Mouse (Mus musculus) thymus, postnatal 25 days (tissue): ENCODE results near the gene Itpripl1.
"Not testable (repeated sequence)": the region's sequence is repeated elsewhere in the genome, so short reads cannot be mapped to it uniquely, and the experiment has no call there.

Experiments
- DNase-seq: peaks from one replicate; pipeline ENCODE4 v3.0.0; 2022

Gene Itpripl1

GRCm38 (mm10) chr2:127143158-127144063, at the start of gene Itpripl1:
Gene Itpripl1, minus strand, starts transcription at chr2:127143442.
- peak; percentile 80 for DNase-seq

- no peak for DNase-seq
Observed at GRCm38 (mm10) chr2:127189574-127189973, 46.3 kb upstream of the Itpripl1 start.

DNA sequence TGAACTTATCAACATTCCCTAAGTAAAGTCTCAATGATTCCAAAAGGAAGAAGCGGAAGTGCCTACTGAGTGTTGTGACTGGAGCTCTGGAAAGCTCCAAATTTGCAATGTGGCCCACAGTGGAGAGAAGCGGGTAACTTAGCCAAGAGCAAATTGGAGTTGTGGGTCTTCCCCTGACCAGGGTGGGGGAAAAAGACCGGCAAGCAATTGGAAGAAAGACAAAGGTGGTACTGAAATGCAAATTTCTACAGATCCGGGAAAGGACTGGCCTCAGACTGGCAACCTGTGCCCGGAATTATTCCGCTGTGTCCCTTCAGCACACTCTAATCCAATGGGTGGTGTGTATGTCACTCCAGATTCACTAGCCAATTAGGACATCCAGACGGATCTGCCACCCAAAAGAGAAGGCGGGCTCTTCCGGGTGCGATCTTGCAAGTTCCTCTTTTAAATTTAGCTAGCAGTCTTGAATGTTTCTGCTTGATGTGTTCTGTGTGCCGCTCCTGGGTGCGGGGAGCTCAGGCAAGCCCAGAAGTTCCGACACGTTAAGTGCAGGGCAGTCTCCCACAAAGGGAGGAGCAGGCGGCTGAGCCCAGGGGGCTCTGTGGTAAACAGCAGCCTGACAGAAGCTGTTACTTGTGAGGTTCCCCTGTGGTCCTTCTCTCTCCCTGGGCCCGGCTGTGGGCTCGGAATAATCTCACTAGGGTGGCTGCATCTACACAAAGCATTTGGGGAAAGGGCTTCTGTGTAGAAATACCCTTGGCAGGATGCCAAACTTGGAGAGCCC, 39.5 kb upstream of the Itpripl1 start:
- peak; percentile 76 for DNase-seq

- peak; percentile 10 for DNase-seq
Observed at GRCm38 (mm10) chr2:127166261-127166660, 23.0 kb upstream of the Itpripl1 start.

DNA sequence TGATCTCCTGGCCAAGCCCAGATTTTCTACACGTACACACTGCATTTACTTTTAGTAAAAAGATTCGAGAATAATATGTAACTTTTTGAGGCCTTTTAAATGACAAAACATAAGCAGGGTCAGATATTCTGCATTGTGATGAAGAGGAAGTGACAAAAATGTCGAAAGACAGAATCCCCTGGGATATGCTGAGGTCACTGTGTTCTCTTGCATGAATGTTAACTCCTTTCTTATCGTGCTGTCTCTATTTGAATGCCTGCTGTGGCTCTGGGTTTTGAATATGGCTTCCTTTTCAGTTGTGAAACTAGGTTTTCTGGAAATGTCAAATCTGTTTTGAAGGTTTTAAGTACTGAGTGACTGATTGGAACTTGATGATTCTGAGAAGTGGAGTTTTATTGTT, 22.4 kb upstream of the Itpripl1 start:
- no peak for DNase-seq

DNA sequence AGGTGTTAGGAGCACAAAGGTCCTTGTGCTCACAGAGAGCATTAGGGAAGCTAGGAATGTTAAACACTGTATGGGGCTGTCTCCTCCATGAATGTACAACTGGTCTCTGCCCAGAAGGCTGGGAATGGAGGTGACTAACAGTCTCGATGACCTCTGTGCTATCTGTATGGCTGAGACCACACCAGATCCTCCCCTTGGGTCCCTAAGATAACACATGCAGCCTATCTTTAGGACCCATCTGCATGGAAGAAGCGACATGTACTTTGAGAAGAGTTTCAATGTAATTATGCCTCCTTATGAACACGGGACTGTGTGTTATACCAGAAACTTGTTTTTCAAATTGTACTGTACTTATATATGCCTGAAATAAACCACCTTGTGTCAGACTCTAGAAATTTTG, 2.5 kb upstream of the Itpripl1 start:
- no peak for DNase-seq

- DNase-seq, result peak; percentile 21
Observed at GRCm38 (mm10) chr2:127142577-127143157, 575 bp downstream of the Itpripl1 start.

- no peak for DNase-seq
Observed at GRCm38 (mm10) chr2:127142031-127142430, 1.2 kb downstream of the Itpripl1 start.

- DNase-seq, result no peak
Observed at GRCm38 (mm10) chr2:127140011-127140410, 3.2 kb downstream of the Itpripl1 start.

DNA sequence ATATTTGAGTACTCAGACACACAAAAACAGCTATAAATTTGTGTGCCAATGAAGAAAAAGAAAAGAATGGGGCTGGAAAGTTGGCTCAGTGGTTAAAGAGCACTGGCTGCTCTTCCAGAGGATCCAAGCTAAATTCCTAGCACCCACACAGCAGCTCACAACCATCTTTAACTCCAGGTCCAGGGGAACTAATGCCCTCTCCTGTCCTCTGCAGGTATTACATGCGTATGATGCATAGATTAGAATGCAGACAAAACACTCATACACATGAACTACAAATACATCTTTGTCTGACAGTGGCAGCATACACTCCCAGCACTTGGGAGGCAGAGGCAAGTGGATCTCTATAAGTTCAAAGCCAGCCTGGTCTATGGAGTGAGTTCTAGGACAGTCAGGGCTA, 3.6 kb downstream of the Itpripl1 start:
- DNase-seq, result no peak

GRCm38 (mm10) chr2:127139094-127139493, 4.1 kb downstream of the Itpripl1 start:
- no peak for DNase-seq

- DNase-seq, result no peak
Observed at GRCm38 (mm10) chr2:127138449-127138848, 4.8 kb downstream of the Itpripl1 start.

- no peak for DNase-seq
Observed at GRCm38 (mm10) chr2:127137838-127138420, 5.3 kb downstream of the Itpripl1 start.

GRCm38 (mm10) chr2:127136979-127137378, 6.3 kb downstream of the Itpripl1 start:
- no peak for DNase-seq

GRCm38 (mm10) chr2:127135255-127135654, 8.0 kb downstream of the Itpripl1 start:
- DNase-seq, result not testable (repeated sequence)

- peak; percentile 97 for DNase-seq
Observed at GRCm38 (mm10) chr2:127133621-127134461, 9.4 kb downstream of the Itpripl1 start, which contains the start of gene Ncaph. Gene Ncaph, minus strand, starts transcription at chr2:127133954.

GRCm38 (mm10) chr2:127131353-127131752, 11.9 kb downstream of the Itpripl1 start:
- DNase-seq, result no peak

- no peak for DNase-seq
Observed at GRCm38 (mm10) chr2:127128926-127129325, 14.3 kb downstream of the Itpripl1 start.

GRCm38 (mm10) chr2:127121591-127122235, 21.5 kb downstream of the Itpripl1 start:
- no peak for DNase-seq

DNA sequence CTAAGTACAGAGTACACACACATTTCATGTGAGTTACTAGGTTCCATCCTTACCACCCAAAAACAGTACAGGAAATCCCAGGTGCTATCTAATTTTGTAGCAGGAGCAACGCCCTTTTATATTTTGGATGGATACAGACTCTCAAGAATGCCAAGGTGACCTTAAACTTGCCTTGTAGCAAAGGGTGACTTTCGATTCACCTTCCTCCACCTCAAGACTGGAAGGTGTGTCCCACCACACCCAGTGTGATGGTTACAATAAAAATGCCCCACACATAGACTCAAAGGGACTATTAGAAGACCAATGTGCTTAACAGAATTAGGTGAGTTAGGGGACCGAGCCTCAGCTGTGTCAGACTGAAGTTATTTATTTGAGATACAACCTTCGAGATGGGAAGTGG, 34.3 kb downstream of the Itpripl1 start:
- DNase-seq, result no peak

GRCm38 (mm10) chr2:127092000-127092399, 51.2 kb downstream of the Itpripl1 start:
- no peak for DNase-seq
